Mouse (Mus musculus) heart, embryonic 15.5 days (tissue): ENCODE measurements around the gene Meaf6. TPM values are rescaled to one million over a fixed set of nuclear protein-coding genes. Genes with fewer than 3 reads are reported as not detected.

Experiments used
- ATAC-seq: fragments of 200-750 bp; cut with Nextera tagmentation; replicated peaks from 2 replicates; pipeline ENCODE4 v1.8.0; 2017; ENCODE audit warnings: low read depth, moderate TSS enrichment; ENCODE audit not compliant: insufficient number of reproducible peaks, insufficient read depth, low FRiP score
- H3K27ac ChIP-seq: fragments of 300-500 bp; sonication (generic); 2 replicates; pipeline ENCODE4 v1.5.1; 2015; ENCODE audit warnings: mild to moderate bottlenecking, inconsistent platforms
- H3K27me3 ChIP-seq: fragments of 300-500 bp; sonication (generic); 2 replicates; pipeline ENCODE4 v1.6.1; 2015; ENCODE audit warnings: inconsistent platforms
- H3K36me3 ChIP-seq: fragments of 300-500 bp; sonication (generic); 2 replicates; pipeline ENCODE4 v1.6.1; 2015; ENCODE audit warnings: mild to moderate bottlenecking, inconsistent platforms
- H3K4me1 ChIP-seq: fragments of 300-500 bp; sonication (generic); replicated peaks from 2 replicates; pipeline ENCODE4 v1.6.1; 2015; ENCODE audit warnings: inconsistent platforms
- H3K4me2 ChIP-seq: fragments of 300-500 bp; sonication (generic); 2 replicates; pipeline ENCODE4 v1.6.1; 2015; ENCODE audit warnings: inconsistent platforms, mild to moderate bottlenecking, moderate library complexity
- H3K4me3 ChIP-seq: fragments of 300-500 bp; sonication (generic); 2 replicates; pipeline ENCODE4 v1.5.1; 2015; ENCODE audit warnings: mild to moderate bottlenecking, inconsistent platforms
- H3K9ac ChIP-seq: fragments of 300-500 bp; sonication (generic); 2 replicates; pipeline ENCODE4 v1.6.1; 2015; ENCODE audit warnings: mild to moderate bottlenecking, inconsistent platforms
- H3K9me3 ChIP-seq: fragments of 300-500 bp; sonication (generic); replicated peaks from 2 replicates; pipeline ENCODE4 v1.6.1; 2016; ENCODE audit warnings: inconsistent platforms
- WGBS: fragments of 180-500 bp; shearing (Covaris S2); methylation state at CpG from one replicate; pipeline ENCODE4 v1.1.7; 2015; ENCODE audit warnings: mixed read lengths; 5-methylcytosine and 5-hydroxymethylcytosine counted together
- polyA plus RNA-seq: library from polyadenylated mRNA; unstranded; fragments of >200 nt; fragmentation: Nextera tagmentation; extraction: Ambion mirVana; gene quantifications from 2 replicates; pipeline ENCODE4 v1.2.1, GENCODE M21; 2015

Gene Meaf6
- 36.7 and 38.0 TPM in 2 replicates for polyA plus RNA-seq

- H3K4me3 ChIP-seq = peak within 1 kb of the TSS; percentile 84
- peaks cover 26% of the 10 kb centered on the region for H3K36me3 ChIP-seq
- no peaks in the 10 kb centered on the region for H3K27me3 ChIP-seq
- H3K27ac ChIP-seq = peak within 1 kb of the TSS; percentile 98
- peak within 1 kb of the TSS; percentile 88 for H3K9ac ChIP-seq
- H3K9me3 ChIP-seq = no peaks in the 10 kb centered on the region
- ATAC-seq = peak; percentile 89
- peak within 1 kb of the TSS; percentile 87 for H3K4me2 ChIP-seq
- peaks cover 11% of the 10 kb centered on the region for H3K4me1 ChIP-seq
- 1% methylated on average over 62 of the region's 63 CpGs for WGBS
Measured at GRCm38 (mm10) chr4:125084403-125085345, at the start of gene Meaf6. Gene Meaf6, plus strand, starts transcription at chr4:125085134.

DNA sequence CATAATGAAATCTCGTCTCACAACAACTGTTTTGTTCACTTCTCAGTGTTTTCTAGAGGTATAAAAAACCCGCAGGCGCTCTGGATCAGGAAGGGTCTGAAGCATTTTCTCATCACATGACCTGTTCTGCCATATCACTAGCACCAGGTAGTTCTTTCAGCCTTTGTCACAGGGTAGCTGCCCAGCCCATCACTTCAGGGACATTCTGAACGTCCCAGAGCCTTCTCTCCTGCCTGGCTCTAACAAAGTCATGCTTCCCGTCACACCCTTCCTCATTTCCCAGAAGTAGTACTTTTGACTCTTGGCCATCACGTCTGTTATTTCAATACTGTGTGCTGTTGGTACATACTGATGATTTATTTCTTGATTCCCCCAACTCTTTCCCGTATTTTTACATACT lies 40.5 kb upstream of the Meaf6 start:
- no peak overlapping the region for H3K4me3 ChIP-seq
- H3K4me1 ChIP-seq = no peaks in the 10 kb centered on the region
- no peak for ATAC-seq
- H3K27me3 ChIP-seq = no peaks in the 10 kb centered on the region
- H3K27ac ChIP-seq = no peak overlapping the region
- H3K36me3 ChIP-seq = peaks cover 89% of the 10 kb centered on the region
- no peaks in the 10 kb centered on the region for H3K9me3 ChIP-seq
- no peak overlapping the region for H3K4me2 ChIP-seq
- no peak overlapping the region for H3K9ac ChIP-seq
- WGBS = 87% methylated on average over 7 of the region's 7 CpGs

DNA sequence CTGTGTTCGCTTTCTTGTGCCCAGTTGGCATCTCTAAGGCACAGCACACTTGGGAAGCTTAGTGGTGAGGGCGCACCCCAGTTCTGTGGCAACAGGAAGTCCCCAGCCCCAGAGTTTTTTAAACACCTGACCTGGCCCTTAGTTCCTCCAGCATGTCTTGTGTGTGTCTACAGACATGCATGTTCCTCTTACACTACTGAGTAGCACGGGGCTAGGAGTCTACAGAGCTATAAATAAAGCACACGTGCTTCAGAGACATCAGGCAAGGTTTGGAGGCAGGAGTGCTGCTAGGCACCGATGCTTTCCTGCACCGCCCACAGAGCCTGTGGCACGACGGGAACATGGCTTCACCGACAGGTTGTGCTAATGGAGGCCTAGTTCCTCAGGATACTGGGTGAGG lies 29.5 kb upstream of the Meaf6 start:
- Histone ChIP-seq H3K4me2 (no peak overlapping the region), H3K36me3 (peaks cover 48% of the 10 kb centered on the region), H3K4me1 (peaks cover 17% of the 10 kb centered on the region), H3K27ac (no peak overlapping the region), H3K9me3 (no peaks in the 10 kb centered on the region), H3K27me3 (no peaks in the 10 kb centered on the region), H3K9ac (no peak overlapping the region), H3K4me3 (no peak overlapping the region)
- ATAC-seq = no peak
- WGBS = 64% methylated on average over 9 of the region's 9 CpGs

DNA sequence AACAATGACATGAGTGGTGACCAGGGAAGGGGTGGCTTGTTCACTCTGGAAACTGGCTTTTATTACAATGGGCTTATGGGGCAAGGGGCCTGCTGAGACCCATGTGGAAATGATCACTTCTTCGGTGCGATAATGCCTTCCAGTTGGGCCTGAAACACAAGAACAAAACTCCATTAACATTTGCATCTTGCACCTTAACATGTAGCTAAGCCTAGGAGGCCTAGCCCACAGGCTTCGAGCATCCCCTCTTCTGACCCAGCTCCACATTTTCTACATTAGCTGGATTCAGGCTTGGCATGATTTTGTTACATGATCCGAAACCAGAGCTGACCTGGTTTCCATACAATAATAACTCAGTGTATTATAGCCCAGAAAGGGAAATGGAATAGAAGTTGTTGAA lies 28.5 kb upstream of the Meaf6 start:
- H3K9me3 ChIP-seq = no peaks in the 10 kb centered on the region
- H3K9ac ChIP-seq = no peak overlapping the region
- peaks cover 38% of the 10 kb centered on the region for H3K36me3 ChIP-seq
- 85% methylated on average over 4 of the region's 4 CpGs for WGBS
- H3K27me3 ChIP-seq = no peaks in the 10 kb centered on the region
- H3K4me2 ChIP-seq = no peak overlapping the region
- H3K4me3 ChIP-seq = no peak overlapping the region
- ATAC-seq = no peak
- H3K27ac ChIP-seq = no peak overlapping the region
- H3K4me1 ChIP-seq = peaks cover 17% of the 10 kb centered on the region

DNA sequence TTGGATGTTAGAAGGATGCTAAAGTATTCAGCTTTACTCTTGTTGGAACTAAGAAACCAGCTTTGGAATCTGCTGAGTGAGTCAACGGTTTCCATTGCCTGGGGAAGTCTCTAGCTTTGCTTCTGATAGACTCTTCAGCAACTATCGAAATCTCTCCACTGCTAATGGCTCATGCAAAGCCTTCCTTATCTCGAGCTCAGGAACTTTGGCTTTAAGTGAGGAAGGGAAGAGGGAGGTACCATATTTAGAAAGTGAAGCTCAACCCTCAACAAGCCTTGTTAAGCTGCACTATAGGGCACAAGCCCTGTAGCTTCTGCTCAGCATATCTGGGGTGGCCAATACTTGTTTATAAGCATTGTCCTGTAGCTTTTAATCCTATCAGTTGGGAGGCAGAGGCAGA lies 27.7 kb upstream of the Meaf6 start:
- 12% methylated on average over 3 of the region's 3 CpGs for WGBS
- Histone ChIP-seq H3K4me1 (peaks cover 17% of the 10 kb centered on the region), H3K27ac (0 out of 2 replicates have a peak overlapping the region, but pooled peaks have one; percentile 14), H3K36me3 (peaks cover 31% of the 10 kb centered on the region), H3K9ac (no peak overlapping the region), H3K9me3 (no peaks in the 10 kb centered on the region), H3K4me3 (no peak overlapping the region), H3K4me2 (no peak overlapping the region; the same call in 1 of the 2 replicates), H3K27me3 (no peaks in the 10 kb centered on the region)
- ATAC-seq = no peak

- H3K36me3 ChIP-seq = peaks cover 25% of the 10 kb centered on the region
- H3K9ac ChIP-seq = no peak overlapping the region
- H3K4me1 ChIP-seq = peaks cover 17% of the 10 kb centered on the region
- H3K4me3 ChIP-seq = no peak overlapping the region
- no peaks in the 10 kb centered on the region for H3K27me3 ChIP-seq
- H3K4me2 ChIP-seq = no peak overlapping the region
- 31% methylated on average over 5 of the region's 5 CpGs for WGBS
- no peak for ATAC-seq
- no peak overlapping the region for H3K27ac ChIP-seq
- no peaks in the 10 kb centered on the region for H3K9me3 ChIP-seq
Measured at GRCm38 (mm10) chr4:125058033-125058432, 26.9 kb upstream of the Meaf6 start.

GRCm38 (mm10) chr4:125059025-125059424 lies 25.9 kb upstream of the Meaf6 start:
- peak overlapping the region; percentile 17; the same call in 1 of the 2 replicates for H3K9ac ChIP-seq
- 4% methylated on average over 8 of the region's 8 CpGs for WGBS

DNA sequence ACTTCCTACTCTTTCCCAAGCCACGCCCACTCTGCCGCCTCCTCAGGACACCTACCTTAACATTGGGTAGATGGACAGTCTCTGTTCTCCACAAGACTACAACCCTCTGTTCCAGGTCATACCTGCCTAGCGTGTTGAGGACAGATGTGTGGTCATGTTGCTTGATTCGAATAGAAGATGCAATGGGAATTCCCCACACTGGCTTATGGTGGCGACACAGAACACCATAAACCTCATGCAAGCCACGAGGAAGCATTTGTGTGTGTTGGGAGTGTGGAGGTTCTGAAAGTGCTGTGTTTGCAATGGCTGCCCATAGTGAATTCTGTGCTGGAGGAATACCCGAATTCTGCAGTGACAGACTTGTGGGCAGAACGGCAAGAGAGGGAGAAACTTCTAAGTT lies 21.1 kb upstream of the Meaf6 start:
- no peak overlapping the region for H3K27ac ChIP-seq
- H3K9me3 ChIP-seq = no peaks in the 10 kb centered on the region
- H3K4me2 ChIP-seq = no peak overlapping the region
- H3K4me3 ChIP-seq = no peak overlapping the region
- H3K9ac ChIP-seq = no peak overlapping the region
- 0 out of 2 replicates have a peak, but pooled peaks cover 5% of the 10 kb centered on the region for H3K36me3 ChIP-seq
- no peaks in the 10 kb centered on the region for H3K27me3 ChIP-seq
- no peak for ATAC-seq
- WGBS = 67% methylated on average over 8 of the region's 8 CpGs
- H3K4me1 ChIP-seq = peaks cover 20% of the 10 kb centered on the region

More at GRCm38 (mm10) chr4:125059025-125059424, 25.9 kb upstream of the Meaf6 start:
- H3K4me3 ChIP-seq = peak overlapping the region; percentile 30
- ATAC-seq = peak; percentile 76; the same call in 1 of the 2 replicates
- H3K4me2 ChIP-seq = peak overlapping the region; percentile 54
- no peak overlapping the region for H3K27ac ChIP-seq
- H3K27me3 ChIP-seq = no peaks in the 10 kb centered on the region
- peaks cover 15% of the 10 kb centered on the region for H3K36me3 ChIP-seq
- H3K4me1 ChIP-seq = peaks cover 17% of the 10 kb centered on the region
- no peaks in the 10 kb centered on the region for H3K9me3 ChIP-seq

DNA sequence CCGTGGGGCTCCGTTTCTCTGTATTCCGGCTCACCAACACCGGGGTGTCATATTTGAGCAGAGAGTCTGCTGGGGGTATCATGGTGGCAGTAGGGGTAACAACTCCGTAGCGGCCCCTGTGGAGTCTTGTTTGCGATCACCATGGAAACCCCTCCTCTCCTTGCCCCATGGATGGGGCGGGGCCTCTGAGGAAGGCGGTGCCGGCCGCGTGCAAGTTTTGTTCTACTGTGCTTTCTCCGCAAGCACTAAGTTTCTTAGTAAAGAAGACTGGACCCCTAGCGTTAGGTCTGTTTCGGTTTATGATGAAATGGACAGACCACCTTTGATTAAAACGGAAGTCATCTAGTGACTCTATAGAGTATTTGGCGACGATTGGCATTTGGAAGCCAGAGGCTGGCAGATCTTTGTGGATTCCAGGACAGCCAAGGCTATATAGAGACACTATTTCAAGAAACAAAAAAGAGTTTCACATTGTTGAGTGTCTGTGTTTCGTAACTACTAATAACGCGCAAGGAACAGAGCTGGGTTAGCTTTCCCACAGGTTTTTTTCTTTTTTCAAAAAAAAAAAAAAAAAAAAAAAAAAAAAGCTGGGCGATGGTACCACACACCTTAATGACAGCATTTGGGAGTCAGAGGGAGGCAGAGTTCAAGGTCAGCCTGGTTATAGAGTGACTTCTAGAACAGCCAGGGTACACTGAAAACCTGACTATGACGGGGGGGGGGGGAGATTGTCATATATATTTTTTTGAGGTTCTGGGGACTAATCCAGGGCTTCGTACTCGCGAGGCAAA lies 19.2 kb upstream of the Meaf6 start, which contains the start of gene Dnali1:
TSS of gene Dnali1 (minus strand) at position 187 of the 791 bp plus-strand sequence.
- peak within 1 kb of the TSS; percentile 88 for H3K4me2 ChIP-seq
- peak within 1 kb of the TSS; percentile 84 for H3K9ac ChIP-seq
- WGBS = 4% methylated on average over 26 of the region's 26 CpGs
- no peaks in the 10 kb centered on the region for H3K27me3 ChIP-seq
- peaks cover 22% of the 10 kb centered on the region for H3K36me3 ChIP-seq
- no peak for ATAC-seq
- peaks cover 18% of the 10 kb centered on the region for H3K4me1 ChIP-seq
- no peaks in the 10 kb centered on the region for H3K9me3 ChIP-seq
- peak within 1 kb of the TSS; percentile 73 for H3K27ac ChIP-seq
- peak within 1 kb of the TSS; percentile 78 for H3K4me3 ChIP-seq

GRCm38 (mm10) chr4:125066490-125067370 lies 18.2 kb upstream of the Meaf6 start, which contains the start of gene Snip1:
Gene Snip1, plus strand, starts transcription at chr4:125066672.
- no peaks in the 10 kb centered on the region for H3K9me3 ChIP-seq
- no peaks in the 10 kb centered on the region for H3K27me3 ChIP-seq
- H3K36me3 ChIP-seq = peaks cover 32% of the 10 kb centered on the region
- under 1% methylated on average over 71 of the region's 78 CpGs for WGBS
- H3K27ac ChIP-seq = peak within 1 kb of the TSS; percentile 73
- peak within 1 kb of the TSS; percentile 84 for H3K9ac ChIP-seq
- peak; percentile 91 for ATAC-seq
- H3K4me2 ChIP-seq = peak within 1 kb of the TSS; percentile 88
- H3K4me1 ChIP-seq = peaks cover 18% of the 10 kb centered on the region
- H3K4me3 ChIP-seq = peak within 1 kb of the TSS; percentile 78
